Mouse (Mus musculus): Measurements from ENCODE around the gene Nudt22. TPM values are rescaled to one million over a fixed set of nuclear protein-coding genes. Genes with fewer than 3 reads are reported as not detected.
A peak's percentile ranks its signal among the peaks of the same experiment; 100 is the strongest.

Gene Nudt22
- 19.7 and 22.4 TPM in 2 replicates for polyA plus RNA-seq (2015; fragmentation: Nextera tagmentation; extraction: Ambion mirVana)

- H3K27me3 ChIP-seq = no peaks in the 10 kb centered on the region
- ATAC-seq (ENCODE audit: insufficient number of reproducible peaks, insufficient read depth, low FRiP score, low TSS enrichment, low read depth) = peak; percentile 74
- H3K4me1 ChIP-seq = peaks cover 39% of the 10 kb centered on the region
- peak within 1 kb of the TSS; percentile 68 for H3K27ac ChIP-seq
- H3K36me3 ChIP-seq = peaks cover 28% of the 10 kb centered on the region
- peak within 1 kb of the TSS; percentile 66 for H3K4me3 ChIP-seq
- H3K4me2 ChIP-seq = peak within 1 kb of the TSS; percentile 81
- no peaks in the 10 kb centered on the region for H3K9me3 ChIP-seq
- peak within 1 kb of the TSS; percentile 83 for H3K9ac ChIP-seq
- under 1% methylated on average over 23 of the region's 24 CpGs for WGBS
Measured at GRCm38 (mm10) chr19:6996006-6996405, at the start of gene Nudt22, which contains the start of gene Trpt1. Nudt22 (minus strand) TSS chr19:6996117. Trpt1 (plus strand) TSS chr19:6996131.

- WGBS = 31% methylated on average over 4 of the region's 4 CpGs
- Histone ChIP-seq H3K4me3 (no peak overlapping the region), H3K4me2 (no peak overlapping the region), H3K9ac (no peak overlapping the region), H3K27ac (no peak overlapping the region), H3K4me1 (peaks cover 5% of the 10 kb centered on the region; the same call in 1 of the 2 replicates), H3K27me3 (no peaks in the 10 kb centered on the region), H3K9me3 (no peaks in the 10 kb centered on the region), H3K36me3 (no peaks in the 10 kb centered on the region)
- no peak for ATAC-seq (ENCODE audit: insufficient number of reproducible peaks, insufficient read depth, low FRiP score, low TSS enrichment, low read depth)
Measured at GRCm38 (mm10) chr19:7044706-7045105, 48.8 kb upstream of the Nudt22 start.

- H3K4me3 ChIP-seq = no peak overlapping the region
- ATAC-seq (ENCODE audit: insufficient number of reproducible peaks, insufficient read depth, low FRiP score, low TSS enrichment, low read depth) = no peak
- H3K36me3 ChIP-seq = no peaks in the 10 kb centered on the region
- no peak overlapping the region for H3K27ac ChIP-seq
- WGBS = 60% methylated on average over 4 of the region's 4 CpGs
- H3K4me2 ChIP-seq = no peak overlapping the region
- H3K9me3 ChIP-seq = no peaks in the 10 kb centered on the region
- peaks cover 5% of the 10 kb centered on the region; the same call in 1 of the 2 replicates for H3K4me1 ChIP-seq
- no peaks in the 10 kb centered on the region for H3K27me3 ChIP-seq
- no peak overlapping the region for H3K9ac ChIP-seq
Measured at GRCm38 (mm10) chr19:7044279-7044678, 48.4 kb upstream of the Nudt22 start.

- Histone ChIP-seq H3K36me3 (no peaks in the 10 kb centered on the region), H3K4me2 (0 out of 2 replicates have a peak overlapping the region, but pooled peaks have one; percentile 88), H3K4me1 (peaks cover 23% of the 10 kb centered on the region), H3K27ac (peak overlapping the region; percentile 96; the same call in 1 of the 2 replicates), H3K9ac (no peak overlapping the region), H3K9me3 (no peaks in the 10 kb centered on the region), H3K4me3 (peak overlapping the region; percentile 57), H3K27me3 (no peaks in the 10 kb centered on the region)
- 85% methylated on average over 2 of the region's 2 CpGs for WGBS
- no peak for ATAC-seq (ENCODE audit: insufficient number of reproducible peaks, insufficient read depth, low FRiP score, low TSS enrichment, low read depth)
Measured at GRCm38 (mm10) chr19:7041171-7041570, 45.3 kb upstream of the Nudt22 start.

GRCm38 (mm10) chr19:7040637-7041130 lies 44.8 kb upstream of the Nudt22 start:
- ATAC-seq (ENCODE audit: insufficient number of reproducible peaks, insufficient read depth, low FRiP score, low TSS enrichment, low read depth) = no peak
- WGBS = 23% methylated on average over 13 of the region's 13 CpGs

GRCm38 (mm10) chr19:7039841-7040636 lies 44.1 kb upstream of the Nudt22 start, which contains the start of gene Stip1:
Stip1 (minus strand) TSS chr19:7039967.
- H3K9ac ChIP-seq = peak within 1 kb of the TSS; percentile 89
- H3K9me3 ChIP-seq = no peaks in the 10 kb centered on the region
- peak; percentile 99 for ATAC-seq (ENCODE audit: insufficient number of reproducible peaks, insufficient read depth, low FRiP score, low TSS enrichment, low read depth)
- H3K36me3 ChIP-seq = peaks cover 7% of the 10 kb centered on the region
- under 1% methylated on average over 49 of the region's 49 CpGs for WGBS
- peak within 1 kb of the TSS; percentile 88 for H3K4me2 ChIP-seq
- H3K27ac ChIP-seq = peak within 1 kb of the TSS; percentile 96
- H3K4me3 ChIP-seq = peak within 1 kb of the TSS; percentile 67
- H3K4me1 ChIP-seq = peaks cover 23% of the 10 kb centered on the region
- H3K27me3 ChIP-seq = no peaks in the 10 kb centered on the region

More at GRCm38 (mm10) chr19:7040637-7041130, 44.8 kb upstream of the Nudt22 start:
- Histone ChIP-seq H3K4me2 (peak overlapping the region; percentile 88), H3K27ac (peak overlapping the region; percentile 96), H3K27me3 (no peaks in the 10 kb centered on the region), H3K9me3 (no peaks in the 10 kb centered on the region), H3K4me1 (peaks cover 23% of the 10 kb centered on the region), H3K4me3 (peak overlapping the region; percentile 57), H3K36me3 (peaks cover under 1% of the 10 kb centered on the region), H3K9ac (peak overlapping the region; percentile 84)

GRCm38 (mm10) chr19:7039088-7039720 lies 43.3 kb upstream of the Nudt22 start:
- H3K4me1 ChIP-seq = peaks cover 23% of the 10 kb centered on the region
- peak overlapping the region; percentile 91 for H3K27ac ChIP-seq
- H3K9ac ChIP-seq = peak overlapping the region; percentile 89
- ATAC-seq (ENCODE audit: insufficient number of reproducible peaks, insufficient read depth, low FRiP score, low TSS enrichment, low read depth) = no peak
- peak overlapping the region; percentile 67 for H3K4me3 ChIP-seq
- H3K4me2 ChIP-seq = peak overlapping the region; percentile 79
- WGBS = 2% methylated on average over 35 of the region's 35 CpGs
- peaks cover 15% of the 10 kb centered on the region for H3K36me3 ChIP-seq
- no peaks in the 10 kb centered on the region for H3K27me3 ChIP-seq
- no peaks in the 10 kb centered on the region for H3K9me3 ChIP-seq

GRCm38 (mm10) chr19:7034006-7034405 lies 38.1 kb upstream of the Nudt22 start:
- H3K9ac ChIP-seq = no peak overlapping the region
- H3K9me3 ChIP-seq = no peaks in the 10 kb centered on the region
- no peaks in the 10 kb centered on the region for H3K27me3 ChIP-seq
- peaks cover 18% of the 10 kb centered on the region for H3K4me1 ChIP-seq
- no peak overlapping the region for H3K27ac ChIP-seq
- WGBS = 90% methylated on average over 5 of the region's 5 CpGs
- H3K4me3 ChIP-seq = no peak overlapping the region
- no peak for ATAC-seq (ENCODE audit: insufficient number of reproducible peaks, insufficient read depth, low FRiP score, low TSS enrichment, low read depth)
- no peak overlapping the region for H3K4me2 ChIP-seq
- peaks cover 65% of the 10 kb centered on the region for H3K36me3 ChIP-seq

- Histone ChIP-seq H3K4me1 (no peaks in the 10 kb centered on the region), H3K27me3 (no peaks in the 10 kb centered on the region), H3K9me3 (no peaks in the 10 kb centered on the region), H3K27ac (no peak overlapping the region), H3K4me2 (no peak overlapping the region), H3K4me3 (no peak overlapping the region), H3K36me3 (peaks cover 98% of the 10 kb centered on the region), H3K9ac (no peak overlapping the region)
- ATAC-seq (ENCODE audit: insufficient number of reproducible peaks, insufficient read depth, low FRiP score, low TSS enrichment, low read depth) = no peak
- 97% methylated on average over 5 of the region's 5 CpGs for WGBS
Measured at GRCm38 (mm10) chr19:7029531-7029930, 33.6 kb upstream of the Nudt22 start.

GRCm38 (mm10) chr19:7020224-7020641 lies 24.3 kb upstream of the Nudt22 start:
- no peaks in the 10 kb centered on the region for H3K9me3 ChIP-seq
- H3K36me3 ChIP-seq = peaks cover 79% of the 10 kb centered on the region

GRCm38 (mm10) chr19:7019191-7019590 lies 23.3 kb upstream of the Nudt22 start, which contains the start of gene Fermt3:
Fermt3 (minus strand) TSS chr19:7019469.
- peaks cover 68% of the 10 kb centered on the region for H3K36me3 ChIP-seq
- peak within 1 kb of the TSS; percentile 7; the same call in 1 of the 2 replicates for H3K27ac ChIP-seq
- no peak for ATAC-seq (ENCODE audit: insufficient number of reproducible peaks, insufficient read depth, low FRiP score, low TSS enrichment, low read depth)

More at GRCm38 (mm10) chr19:7020224-7020641, 24.3 kb upstream of the Nudt22 start:
- ATAC-seq (ENCODE audit: insufficient number of reproducible peaks, insufficient read depth, low FRiP score, low TSS enrichment, low read depth) = no peak
- no peak overlapping the region for H3K4me3 ChIP-seq
- H3K9ac ChIP-seq = no peak overlapping the region
- WGBS = 49% methylated on average over 3 of the region's 3 CpGs
- no peak overlapping the region for H3K27ac ChIP-seq
- H3K4me2 ChIP-seq = no peak overlapping the region
- H3K4me1 ChIP-seq = no peaks in the 10 kb centered on the region
- no peaks in the 10 kb centered on the region for H3K27me3 ChIP-seq

More at GRCm38 (mm10) chr19:7019191-7019590, 23.3 kb upstream of the Nudt22 start, which contains the start of gene Fermt3:
- Histone ChIP-seq H3K9ac (0 out of 2 replicates have a peak within 1 kb of the TSS, but pooled peaks have one; percentile 16), H3K9me3 (no peaks in the 10 kb centered on the region), H3K27me3 (no peaks in the 10 kb centered on the region), H3K4me3 (no peak within 1 kb of the TSS), H3K4me1 (no peaks in the 10 kb centered on the region), H3K4me2 (no peak within 1 kb of the TSS)
- WGBS = 80% methylated on average over 5 of the region's 5 CpGs

Data from embryonic facial prominence, embryonic 13.5 days (tissue).